Mouse (Mus musculus) C2C12 (cell line): ENCODE data around the gene Tnfrsf14. TPM values are rescaled to one million over a fixed set of nuclear protein-coding genes. Genes with fewer than 3 reads are reported as not detected.

Experiments
- H3K27me3 ChIP-seq: one replicate; pipeline ENCODE4 v1.6.1; 2011; ENCODE audit not compliant: control insufficient read depth, insufficient read depth, insufficient read length
- H3K36me3 ChIP-seq: one replicate; pipeline ENCODE4 v1.6.1; 2011; ENCODE audit not compliant: control insufficient read depth, insufficient read depth
- H3K4me3 ChIP-seq: one replicate; pipeline ENCODE4 v1.5.1; 2011; ENCODE audit warnings: mild to moderate bottlenecking, control low read depth; ENCODE audit not compliant: poor library complexity, insufficient read depth, severe bottlenecking
- H3K79me2 ChIP-seq: one replicate; pipeline ENCODE4 v1.6.1; 2011; ENCODE audit not compliant: control insufficient read depth, insufficient read depth
- H3K79me3 ChIP-seq: one replicate; pipeline ENCODE4 v1.6.1; 2011; ENCODE audit warnings: low read depth, control low read depth
- H3ac ChIP-seq: one replicate; pipeline ENCODE3; 2011; ENCODE audit warnings: low read depth; ENCODE audit not compliant: control insufficient read depth, insufficient read length
- CEBPB ChIP-seq: IDR thresholded peaks from one replicate; pipeline ENCODE4 v1.6.1; 2011; ENCODE audit warnings: low read depth, mild to moderate bottlenecking, control low read depth, moderate library complexity
- CTCF ChIP-seq: IDR thresholded peaks from one replicate; pipeline ENCODE4 v1.5.1; 2011; ENCODE audit not compliant: control insufficient read depth, insufficient read depth, insufficient read length
- FOSL1 ChIP-seq: IDR thresholded peaks from one replicate; pipeline ENCODE4 v1.8.0; 2011; ENCODE audit warnings: mild to moderate bottlenecking, low read length; ENCODE audit not compliant: poor library complexity, insufficient read depth, severe bottlenecking
- MAX ChIP-seq: IDR thresholded peaks from one replicate; pipeline ENCODE4 v1.6.1; 2011; ENCODE audit warnings: mild to moderate bottlenecking, control low read depth
- MYOD1 ChIP-seq: IDR thresholded peaks from one replicate; pipeline ENCODE4 v1.6.1; 2011; ENCODE audit warnings: low read depth; ENCODE audit not compliant: control insufficient read depth, insufficient read length
- MYOG ChIP-seq: IDR thresholded peaks from one replicate; pipeline ENCODE4 v1.6.1; 2011; ENCODE audit not compliant: control insufficient read depth, insufficient read length; ENCODE audit errors: extremely low read depth
- USF1 ChIP-seq: IDR thresholded peaks from one replicate; pipeline ENCODE4 v1.6.1; 2011; ENCODE audit warnings: low read depth, mild to moderate bottlenecking, control low read depth, moderate library complexity
- polyA plus RNA-seq: library from polyadenylated mRNA; unstranded; fragments of >200 nt; fragmentation: generic; extraction: Trizol; gene quantifications from one replicate; pipeline ENCODE4 v1.2.1, GENCODE M21; 2012; ENCODE audit warnings: missing spikeins

Tnfrsf14 gene
- polyA plus RNA-seq, 1 experiment = 0.02 TPM

GRCm38 (mm10) chr4:154957289-154957993 lies 29.1 kb upstream of the Tnfrsf14 start:
- Histone ChIP-seq H3K36me3 (no peaks in the 10 kb centered on the region), H3K79me3 (no peaks in the 10 kb centered on the region), H3K27me3 (peaks cover 93% of the 10 kb centered on the region), H3ac (no peak overlapping the region), H3K79me2 (no peaks in the 10 kb centered on the region), H3K4me3 (no peak overlapping the region)
- TF ChIP-seq USF1 (no peak), MAX (no peak), FOSL1 (no peak), CEBPB (no peak), MYOG (no peak), MYOD1 (no peak), CTCF (no peak)

DNA sequence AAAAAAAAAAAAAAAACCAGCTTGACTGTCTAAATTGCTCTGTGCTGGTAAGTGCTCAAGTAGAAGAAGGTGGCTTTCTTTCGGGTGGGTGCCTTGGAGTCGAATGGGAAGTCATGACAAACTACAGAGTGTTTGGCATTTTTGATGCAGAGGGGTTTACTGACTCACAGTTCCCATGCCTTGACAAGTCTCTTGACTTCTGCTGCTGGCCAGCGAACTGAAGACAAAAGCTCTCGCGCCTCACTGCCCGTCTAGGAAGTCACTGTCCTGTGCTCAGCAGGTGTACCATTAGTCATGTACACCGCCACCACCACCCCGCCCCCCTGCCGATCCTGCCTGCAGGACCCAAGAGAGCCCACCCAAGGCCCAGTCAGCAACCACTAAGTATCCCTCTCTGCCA lies 28.2 kb upstream of the Tnfrsf14 start:
- no peaks in the 10 kb centered on the region for H3K79me3 ChIP-seq
- no peaks in the 10 kb centered on the region for H3K36me3 ChIP-seq
- H3ac ChIP-seq = no peak overlapping the region
- H3K27me3 ChIP-seq = peaks cover 90% of the 10 kb centered on the region
- no peak for TF ChIP-seq USF1
- TF ChIP-seq CEBPB = no peak
- TF ChIP-seq MYOG = no peak
- no peak for TF ChIP-seq MAX
- TF ChIP-seq MYOD1 = no peak
- no peak for TF ChIP-seq FOSL1
- no peak overlapping the region for H3K4me3 ChIP-seq
- no peaks in the 10 kb centered on the region for H3K79me2 ChIP-seq

DNA sequence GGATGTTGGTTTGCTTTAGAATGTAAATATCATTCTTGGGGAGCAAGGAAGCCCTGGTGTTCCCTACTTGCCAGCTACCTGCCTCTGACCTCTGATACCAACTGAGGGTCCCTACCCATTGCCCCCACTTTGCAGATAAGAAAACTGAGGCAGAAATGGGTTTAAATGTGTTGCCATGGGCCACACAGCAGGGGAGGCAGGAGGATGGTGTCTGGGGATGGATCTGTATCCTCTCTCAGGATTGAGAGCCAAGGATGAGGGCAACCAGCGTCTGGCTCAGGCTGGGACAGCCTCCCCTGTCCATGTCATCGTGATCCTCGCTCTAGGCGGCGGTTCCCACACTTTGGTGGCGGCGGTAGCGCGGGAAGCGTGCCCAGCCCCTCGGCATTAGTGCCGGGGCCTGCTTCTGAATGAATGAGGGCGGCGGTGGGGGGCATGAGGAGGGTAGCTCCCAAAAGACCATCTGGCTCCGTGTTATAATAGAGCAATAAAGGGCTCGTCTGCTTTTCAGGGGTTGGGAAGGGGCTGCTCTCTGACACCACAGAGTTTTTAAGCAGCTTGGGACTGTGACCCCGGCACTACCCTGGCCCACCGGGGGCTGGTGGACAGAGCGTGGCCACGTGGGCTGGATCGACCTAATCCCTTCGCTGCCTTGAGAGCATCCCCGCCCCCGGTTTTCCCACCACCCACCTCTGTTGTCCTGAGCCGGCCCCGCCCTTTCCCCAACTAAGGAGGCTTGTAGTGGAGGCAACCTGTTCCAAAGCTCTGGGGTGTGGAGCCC lies 24.3 kb upstream of the Tnfrsf14 start:
- no peak overlapping the region for H3K4me3 ChIP-seq
- no peak overlapping the region for H3ac ChIP-seq

DNA sequence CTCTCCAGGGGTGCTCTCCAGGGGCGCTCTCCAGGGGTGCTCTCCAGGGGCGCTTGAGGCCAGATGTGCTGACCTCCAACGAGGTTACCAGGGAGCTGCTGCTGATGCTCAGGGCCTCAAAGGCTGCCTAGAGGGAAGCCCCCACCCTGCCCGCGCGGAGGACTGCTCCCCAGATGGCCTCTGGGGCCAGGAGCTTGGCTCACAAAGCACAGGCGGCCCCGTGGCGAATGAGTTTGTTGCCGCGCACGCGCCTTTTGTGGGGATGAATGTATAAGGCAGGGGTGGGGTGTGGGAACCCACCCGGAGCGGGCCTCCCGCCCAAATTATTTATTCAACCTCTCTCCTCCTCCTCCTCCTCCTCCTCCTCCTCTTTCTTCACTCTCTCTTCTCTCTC lies 21.2 kb upstream of the Tnfrsf14 start:
- Histone ChIP-seq H3K79me3 (no peaks in the 10 kb centered on the region), H3ac (no peak overlapping the region), H3K4me3 (no peak overlapping the region), H3K36me3 (no peaks in the 10 kb centered on the region), H3K27me3 (peaks cover 54% of the 10 kb centered on the region), H3K79me2 (no peaks in the 10 kb centered on the region)
- no peak for TF ChIP-seq MYOD1
- no peak for TF ChIP-seq CEBPB
- no peak for TF ChIP-seq MYOG
- no peak for TF ChIP-seq MAX
- no peak for TF ChIP-seq USF1
- TF ChIP-seq FOSL1 = no peak
- TF ChIP-seq CTCF = no peak

More for the DNA sequence above, 24.3 kb upstream of the Tnfrsf14 start:
- no peaks in the 10 kb centered on the region for H3K79me3 ChIP-seq
- H3K27me3 ChIP-seq = peaks cover 78% of the 10 kb centered on the region
- no peaks in the 10 kb centered on the region for H3K79me2 ChIP-seq
- H3K36me3 ChIP-seq = no peaks in the 10 kb centered on the region
- TF ChIP-seq CTCF = no peak
- no peak for TF ChIP-seq MYOD1
- TF ChIP-seq FOSL1 = no peak
- no peak for TF ChIP-seq MYOG
- TF ChIP-seq USF1 = no peak

GRCm38 (mm10) chr4:154948940-154949588 lies 20.7 kb upstream of the Tnfrsf14 start:
- H3K27me3 ChIP-seq = peaks cover 49% of the 10 kb centered on the region
- H3K36me3 ChIP-seq = no peaks in the 10 kb centered on the region
- H3ac ChIP-seq = no peak overlapping the region
- no peaks in the 10 kb centered on the region for H3K79me3 ChIP-seq
- no peak overlapping the region for H3K4me3 ChIP-seq
- TF ChIP-seq MYOD1 = no peak
- no peak for TF ChIP-seq MYOG
- no peak for TF ChIP-seq USF1
- no peak for TF ChIP-seq FOSL1
- TF ChIP-seq CTCF = no peak
- TF ChIP-seq CEBPB = no peak
- no peak for TF ChIP-seq MAX
- H3K79me2 ChIP-seq = no peaks in the 10 kb centered on the region
